Mouse (Mus musculus) forebrain, embryonic 12.5 days (tissue): ENCODE results near the gene Olfr325. TPM values are rescaled to one million over a fixed set of nuclear protein-coding genes. Genes with fewer than 3 reads are reported as not detected.

Experiments
- polyA plus RNA-seq: library from polyadenylated mRNA; unstranded; fragments of >200 nt; fragmentation: Nextera tagmentation; extraction: Ambion mirVana; gene quantifications from 2 replicates; pipeline ENCODE4 v1.2.1, GENCODE M21; 2016

Olfr325 gene
- polyA plus RNA-seq, 1 experiment from 2014 or later, result not detected

Other genes with a start within 250 kb of the Olfr325 start
- 37.7 and 40.4 TPM in 2 replicates for gene Zfp672, start 247.4 kb upstream of the Olfr325 start, polyA plus RNA-seq
- 45.2 and 51.0 TPM in 2 replicates for gene Sh3bp5l, start 247.0 kb upstream of the Olfr325 start, polyA plus RNA-seq
- not detected in 2 replicates for gene Lypd8, start 198.7 kb upstream of the Olfr325 start, polyA plus RNA-seq
- not detected in 2 replicates for gene 1810065E05Rik, start 156.6 kb upstream of the Olfr325 start, polyA plus RNA-seq
- not detected in 2 replicates for gene Gm12253, start 145.2 kb upstream of the Olfr325 start, polyA plus RNA-seq
- gene Lypd9, start 124.8 kb upstream of the Olfr325 start, polyA plus RNA-seq, result not detected in 2 replicates
- not detected in 2 replicates for gene Olfr30, start 115.5 kb upstream of the Olfr325 start, polyA plus RNA-seq
- gene Olfr332, start 85.2 kb upstream of the Olfr325 start, polyA plus RNA-seq, result not detected in 2 replicates
- not detected in 2 replicates for gene Olfr331, start 75.2 kb upstream of the Olfr325 start, polyA plus RNA-seq
- gene Olfr330, start 42.9 kb upstream of the Olfr325 start, polyA plus RNA-seq, result not detected in 2 replicates
- gene Olfr329-ps, start 31.3 kb upstream of the Olfr325 start, polyA plus RNA-seq, result not detected in 2 replicates
- gene Olfr328, start 22.1 kb upstream of the Olfr325 start, polyA plus RNA-seq, result 0.06 TPM in 1 of 2 replicates, not detected in the other
- not detected in 2 replicates for gene Olfr224, start 7.2 kb upstream of the Olfr325 start, polyA plus RNA-seq
- not detected in 2 replicates for gene Olfr324, start 17.4 kb downstream of the Olfr325 start, polyA plus RNA-seq
- gene 2210407C18Rik, start 38.3 kb downstream of the Olfr325 start, polyA plus RNA-seq, result not detected in 2 replicates
- not detected in 2 replicates for gene Olfr323, start 52.8 kb downstream of the Olfr325 start, polyA plus RNA-seq
- gene Trim58, start 62.7 kb downstream of the Olfr325 start, polyA plus RNA-seq, result 0.36 and 0.49 TPM in 2 replicates
- not detected in 2 replicates for gene Olfr322, start 81.1 kb downstream of the Olfr325 start, polyA plus RNA-seq
- gene Olfr320, start 103.4 kb downstream of the Olfr325 start, polyA plus RNA-seq, result not detected in 2 replicates
- gene Olfr319, start 121.4 kb downstream of the Olfr325 start, polyA plus RNA-seq, result 0.10 TPM in 1 of 2 replicates, not detected in the other
- gene Olfr318, start 146.3 kb downstream of the Olfr325 start, polyA plus RNA-seq, result not detected in 2 replicates
- gene Olfr317, start 161.5 kb downstream of the Olfr325 start, polyA plus RNA-seq, result 0.27 TPM in 1 of 2 replicates, not detected in the other
- gene Olfr316, start 175.0 kb downstream of the Olfr325 start, polyA plus RNA-seq, result not detected in 2 replicates
- gene Olfr315, start 195.5 kb downstream of the Olfr325 start, polyA plus RNA-seq, result not detected in 2 replicates
- gene Olfr314, start 205.2 kb downstream of the Olfr325 start, polyA plus RNA-seq, result not detected in 2 replicates
- gene Fam183b, start 224.2 kb downstream of the Olfr325 start, polyA plus RNA-seq, result 2.1 and 2.3 TPM in 2 replicates
- not detected in 2 replicates for gene Olfr313, start 237.3 kb downstream of the Olfr325 start, polyA plus RNA-seq